Mouse (Mus musculus): Measurements from ENCODE around the gene Cwc25.
A peak's percentile ranks its signal among the peaks of the same experiment; 100 is the strongest.

Cwc25 gene

GRCm38 (mm10) chr11:97766154-97766881 lies at the start of gene Cwc25:
TSS of gene Cwc25 (minus strand) at chr11:97766556.
- DNase-seq: peak; percentile 95 to 98

- DNase-seq: no peak
These were observed 49.4 kb upstream of the Cwc25 start for GRCm38 (mm10) chr11:97815736-97816135.

GRCm38 (mm10) chr11:97813746-97814515 lies 47.6 kb upstream of the Cwc25 start:
- peak in 1 of 2 experiments; percentile 57 for DNase-seq

- DNase-seq: no peak
These were observed 46.7 kb upstream of the Cwc25 start for GRCm38 (mm10) chr11:97813085-97813484.

GRCm38 (mm10) chr11:97812491-97812921 lies 46.1 kb upstream of the Cwc25 start:
- DNase-seq: peak in 1 of 2 experiments; percentile 46

- peak in 1 of 2 experiments; percentile 39 for DNase-seq
These were observed 45.4 kb upstream of the Cwc25 start for GRCm38 (mm10) chr11:97811569-97812362.

- DNase-seq: no peak
These were observed 44.6 kb upstream of the Cwc25 start for GRCm38 (mm10) chr11:97810970-97811369.

GRCm38 (mm10) chr11:97810356-97810755 lies 44.0 kb upstream of the Cwc25 start:
- DNase-seq: peak; percentile 35 to 57

- DNase-seq: peak in 1 of 2 experiments; percentile 33
These were observed 43.1 kb upstream of the Cwc25 start for GRCm38 (mm10) chr11:97809235-97810121.

- peak; percentile 72 to 74 for DNase-seq
These were observed 42.4 kb upstream of the Cwc25 start for GRCm38 (mm10) chr11:97808621-97809234.

- peak in 1 of 2 experiments; percentile 43 for DNase-seq
These were observed 41.7 kb upstream of the Cwc25 start for GRCm38 (mm10) chr11:97808093-97808492.

- DNase-seq: peak; percentile 51 to 70
These were observed 41.3 kb upstream of the Cwc25 start for GRCm38 (mm10) chr11:97807626-97808025.

GRCm38 (mm10) chr11:97806613-97806964 lies 40.2 kb upstream of the Cwc25 start:
- no peak for DNase-seq

GRCm38 (mm10) chr11:97805662-97806612 lies 39.6 kb upstream of the Cwc25 start:
- peak; percentile 54 to 56 for DNase-seq

GRCm38 (mm10) chr11:97804841-97805661 lies 38.7 kb upstream of the Cwc25 start:
- DNase-seq: peak; percentile 72 to 75

- DNase-seq: no peak
These were observed 37.5 kb upstream of the Cwc25 start for GRCm38 (mm10) chr11:97803847-97804246.

- no peak for DNase-seq
These were observed 36.1 kb upstream of the Cwc25 start for GRCm38 (mm10) chr11:97802495-97802894.

- no peak for DNase-seq
These were observed 35.8 kb upstream of the Cwc25 start for GRCm38 (mm10) chr11:97802194-97802470.

- DNase-seq: peak; percentile 73 to 86
These were observed 35.2 kb upstream of the Cwc25 start for GRCm38 (mm10) chr11:97801409-97802193.
